Mouse (Mus musculus) testis, adult 2 months (tissue): Measurements from ENCODE around the gene Tob1. TPM values are rescaled to one million over a fixed set of nuclear protein-coding genes. Genes with fewer than 3 reads are reported as not detected.

Experiments
- H3K27ac ChIP-seq: fragments of 200-500 bp; 2 replicates; pipeline ENCODE4 v1.5.1; 2012; ENCODE audit warnings: low read depth, low read length; ENCODE audit not compliant: control insufficient read depth, insufficient read depth
- H3K27me3 ChIP-seq: fragments of 200-500 bp; 2 replicates; pipeline ENCODE4 v1.6.1; 2012; ENCODE audit warnings: mild to moderate bottlenecking, low read length, moderate library complexity; ENCODE audit not compliant: control insufficient read depth, insufficient read depth
- H3K36me3 ChIP-seq: fragments of 200-500 bp; 2 replicates; pipeline ENCODE4 v1.6.1; 2012; ENCODE audit warnings: mild to moderate bottlenecking, low read length; ENCODE audit not compliant: control insufficient read depth, insufficient read depth
- H3K4me1 ChIP-seq: fragments of 200-500 bp; 2 replicates; pipeline ENCODE4 v1.6.1; 2012; ENCODE audit warnings: low read length; ENCODE audit not compliant: control insufficient read depth, insufficient read depth
- H3K4me3 ChIP-seq: fragments of 200-500 bp; 2 replicates; pipeline ENCODE4 v1.5.1; 2012; ENCODE audit warnings: low read depth, mild to moderate bottlenecking, low read length, moderate library complexity, mixed read lengths; ENCODE audit not compliant: control insufficient read depth
- CTCF ChIP-seq: fragments of 200-500 bp; IDR thresholded peaks from 2 replicates; pipeline ENCODE4 v1.5.1; 2012; ENCODE audit warnings: low read depth, mild to moderate bottlenecking, inconsistent platforms, low read length, moderate library complexity; ENCODE audit not compliant: control insufficient read depth, insufficient read depth, insufficient replicate concordance
- POLR2A ChIP-seq: fragments of 200-500 bp; IDR thresholded peaks from 2 replicates; pipeline ENCODE4 v1.6.1; 2012; ENCODE audit warnings: low read depth, mild to moderate bottlenecking, inconsistent platforms, low read length, moderate library complexity; ENCODE audit not compliant: control insufficient read depth
- polyA plus RNA-seq: library from polyadenylated mRNA; depleted of rRNA; stranded (reverse); fragments of >200 nt; gene quantifications from 2 replicates; pipeline ENCODE4 v1.2.3, GENCODE M21; 2012

Gene Tob1
- polyA plus RNA-seq, 1 experiment = 40.5 TPM

- Histone ChIP-seq H3K4me1 (peaks cover 4% of the 10 kb centered on the region), H3K36me3 (peaks cover 2% of the 10 kb centered on the region; the same call in 1 of the 2 replicates), H3K27ac (no peak overlapping the region), H3K27me3 (no peaks in the 10 kb centered on the region), H3K4me3 (no peak overlapping the region)
- TF ChIP-seq POLR2A = no peak
- TF ChIP-seq CTCF = no peak
Observed at GRCm38 (mm10) chr11:94216247-94216646, 5.0 kb downstream of the Tob1 start.

GRCm38 (mm10) chr11:94221257-94221656 is 10.0 kb downstream of the Tob1 start:
- H3K27ac ChIP-seq = no peak overlapping the region
- no peak overlapping the region for H3K4me3 ChIP-seq
- H3K4me1 ChIP-seq = no peaks in the 10 kb centered on the region
- no peak for TF ChIP-seq POLR2A
- no peak for TF ChIP-seq CTCF
- no peaks in the 10 kb centered on the region for H3K27me3 ChIP-seq
- H3K36me3 ChIP-seq = no peaks in the 10 kb centered on the region

GRCm38 (mm10) chr11:94223531-94223930 is 12.3 kb downstream of the Tob1 start:
- Histone ChIP-seq H3K36me3 (no peaks in the 10 kb centered on the region), H3K27me3 (no peaks in the 10 kb centered on the region), H3K4me3 (no peak overlapping the region), H3K4me1 (no peaks in the 10 kb centered on the region), H3K27ac (no peak overlapping the region)
- no peak for TF ChIP-seq CTCF
- no peak for TF ChIP-seq POLR2A

- Histone ChIP-seq H3K27ac (no peak overlapping the region), H3K27me3 (no peaks in the 10 kb centered on the region), H3K36me3 (no peaks in the 10 kb centered on the region), H3K4me3 (no peak overlapping the region), H3K4me1 (no peaks in the 10 kb centered on the region)
- TF ChIP-seq POLR2A (no peak), CTCF (no peak)
Observed at GRCm38 (mm10) chr11:94225985-94226384, 14.7 kb downstream of the Tob1 start.

GRCm38 (mm10) chr11:94228416-94228815 is 17.2 kb downstream of the Tob1 start:
- TF ChIP-seq POLR2A = no peak
- no peak for TF ChIP-seq CTCF
- no peaks in the 10 kb centered on the region for H3K36me3 ChIP-seq
- no peak overlapping the region for H3K4me3 ChIP-seq
- no peaks in the 10 kb centered on the region for H3K27me3 ChIP-seq
- no peaks in the 10 kb centered on the region for H3K4me1 ChIP-seq
- H3K27ac ChIP-seq = no peak overlapping the region

GRCm38 (mm10) chr11:94229207-94229960 is 18.1 kb downstream of the Tob1 start:
- Histone ChIP-seq H3K27ac (no peak overlapping the region), H3K4me3 (no peak overlapping the region), H3K36me3 (no peaks in the 10 kb centered on the region), H3K27me3 (no peaks in the 10 kb centered on the region), H3K4me1 (no peaks in the 10 kb centered on the region)
- TF ChIP-seq CTCF (no peak), POLR2A (no peak)

- H3K4me1 ChIP-seq = no peaks in the 10 kb centered on the region
- no peak overlapping the region for H3K27ac ChIP-seq
- H3K4me3 ChIP-seq = no peak overlapping the region
- TF ChIP-seq POLR2A (no peak), CTCF (no peak)
- no peaks in the 10 kb centered on the region for H3K27me3 ChIP-seq
- H3K36me3 ChIP-seq = no peaks in the 10 kb centered on the region
Observed at GRCm38 (mm10) chr11:94230244-94230643, 19.0 kb downstream of the Tob1 start.
